Mouse (Mus musculus) frontal cortex, adult 2 months (tissue): ENCODE measurements around the gene Aanat. TPM values are rescaled to one million over a fixed set of nuclear protein-coding genes. Genes with fewer than 3 reads are reported as not detected.

Experiments used
- polyA plus RNA-seq: library from polyadenylated mRNA; depleted of rRNA; stranded (reverse); fragments of >200 nt; gene quantifications from 2 replicates; pipeline ENCODE4 v1.2.3, GENCODE M21; 2012; rRNA removed

The Aanat gene
- polyA plus RNA-seq, 1 experiment, result 2.1 TPM

Other genes starting within 250 kb of the Aanat start
- gene Rnf157, start 173.4 kb upstream of the Aanat start, polyA plus RNA-seq, result 180 and 191 TPM in 2 replicates
- gene Ubald2, start 152.3 kb upstream of the Aanat start, polyA plus RNA-seq, result 58.7 TPM in 2 replicates
- 0.04 TPM in 1 of 2 replicates, not detected in the other for gene Qrich2, start 120.2 kb upstream of the Aanat start, polyA plus RNA-seq
- gene Prpsap1, start 92.2 kb upstream of the Aanat start, polyA plus RNA-seq, result 114 and 119 TPM in 2 replicates
- 13.7 and 17.6 TPM in 2 replicates for gene Sphk1, start 55.5 kb upstream of the Aanat start, polyA plus RNA-seq
- 77.1 and 86.0 TPM in 2 replicates for gene Ube2o, start 5.0 kb upstream of the Aanat start, polyA plus RNA-seq
- 1.8 and 2.0 TPM in 2 replicates for gene Rhbdf2, start 40.6 kb downstream of the Aanat start, polyA plus RNA-seq
- gene Prcd, start 67.1 kb downstream of the Aanat start, polyA plus RNA-seq, result 5.7 and 6.4 TPM in 2 replicates
- 55.3 and 57.6 TPM in 2 replicates for gene Cygb, start 67.9 kb downstream of the Aanat start, polyA plus RNA-seq
- gene St6galnac1, start 189.1 kb downstream of the Aanat start, polyA plus RNA-seq, result not detected in 2 replicates
- gene Mxra7, start 241.6 kb downstream of the Aanat start, polyA plus RNA-seq, result 13.1 and 16.8 TPM in 2 replicates